Mouse (Mus musculus): ENCODE measurements around the gene Dcst2.

GRCm38 (mm10) chr3:89406887-89407286 lies 45.1 kb downstream of the Dcst2 start:
- no peak for TF ChIP-seq CTCF (IDR thresholded peaks at IDR 0.05; ENCODE audit: low read depth)
- no peak for TF ChIP-seq EP300 (IDR thresholded peaks at IDR 0.05; ENCODE audit: low read depth)

Data from liver, embryonic 14.5 days (tissue).